Mouse (Mus musculus) lung, adult 10 weeks (tissue): ENCODE measurements around the gene Rwdd1. TPM values are rescaled to one million over a fixed set of nuclear protein-coding genes. Genes with fewer than 3 reads are reported as not detected.

Experiments
- polyA plus RNA-seq: library from polyadenylated mRNA; stranded (reverse); fragments of 350-450 nt; fragmentation: Illumina TruSeq; extraction: RNeasy Lipid Tissue Mini Kit (QIAGEN cat#74804); gene quantifications from one replicate; pipeline ENCODE4 v1.2.3, GENCODE M21; 2014; ENCODE audit warnings: low read depth, low replicate concordance; ENCODE audit not compliant: insufficient read depth

The Rwdd1 gene
- 64.5 TPM for polyA plus RNA-seq

DNA sequence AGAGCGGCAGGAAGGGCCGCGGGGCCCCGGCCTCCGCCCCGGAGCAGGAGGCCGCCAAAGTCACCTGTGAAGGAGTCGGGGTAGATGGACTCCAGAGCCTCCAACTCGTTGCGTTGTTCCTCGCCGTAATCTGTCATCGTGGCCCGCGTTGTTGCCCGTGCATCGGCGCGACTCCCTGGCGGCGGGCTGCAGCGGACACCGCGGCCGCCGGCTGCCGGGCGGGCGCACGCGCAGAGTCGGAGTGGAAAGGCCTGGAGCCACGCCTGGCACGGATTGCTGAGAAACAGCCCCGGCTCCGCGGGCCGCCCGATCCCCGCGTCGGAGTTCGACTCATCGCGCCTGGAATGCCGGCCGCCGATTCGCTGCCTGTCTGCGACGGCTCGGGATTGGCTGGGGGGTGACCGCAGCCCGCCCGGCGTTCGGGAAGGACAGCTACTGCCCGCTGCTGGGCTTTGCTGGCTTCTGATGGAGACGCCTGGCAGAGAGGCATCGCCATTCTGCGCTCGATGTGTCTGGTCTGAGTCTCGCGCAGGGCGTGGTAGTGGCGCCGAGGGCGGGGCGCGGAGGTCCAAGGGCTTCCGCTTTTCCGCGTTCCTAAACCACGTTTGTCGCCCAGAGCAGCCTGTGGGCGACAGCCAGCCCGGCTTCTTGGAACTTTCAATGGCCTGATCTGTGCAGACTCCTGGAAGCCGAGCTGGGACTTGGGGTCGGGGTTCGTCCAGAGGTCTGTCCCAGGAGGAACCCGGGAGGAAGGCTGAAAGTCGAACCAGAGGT is at the start of gene Rwdd1:
Gene Rwdd1 (minus strand): TSS at position 323 of the 774 bp plus-strand sequence.

GRCm38 (mm10) chr10:34044210-34044609 is 24.8 kb upstream of the Rwdd1 start, which contains the start of gene Calhm4:
Gene Calhm4 (minus strand): TSS chr10:34044310.

DNA sequence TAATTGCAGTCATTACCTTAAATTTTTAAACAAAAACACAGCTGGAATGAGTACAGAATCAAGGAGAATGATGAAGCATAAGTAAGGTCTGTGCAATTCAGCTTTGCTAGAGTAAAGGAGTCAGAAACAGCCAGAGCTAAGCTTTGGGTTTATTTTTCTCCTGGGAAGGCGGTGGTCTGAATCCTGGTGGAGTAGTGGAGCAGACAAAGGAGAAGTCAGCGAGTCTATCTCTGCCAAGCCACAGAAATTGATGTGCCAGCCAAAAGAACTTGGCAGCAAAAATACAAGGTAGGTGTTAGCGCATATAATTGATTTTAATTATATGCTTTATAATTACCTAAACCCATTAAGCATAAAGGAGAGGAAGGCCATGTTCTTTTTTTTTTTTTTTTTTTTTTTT is 18.0 kb upstream of the Rwdd1 start, which contains the start of gene Trappc3l:
Gene Trappc3l (plus strand): TSS at position 197 of the 400 bp plus-strand sequence.

DNA sequence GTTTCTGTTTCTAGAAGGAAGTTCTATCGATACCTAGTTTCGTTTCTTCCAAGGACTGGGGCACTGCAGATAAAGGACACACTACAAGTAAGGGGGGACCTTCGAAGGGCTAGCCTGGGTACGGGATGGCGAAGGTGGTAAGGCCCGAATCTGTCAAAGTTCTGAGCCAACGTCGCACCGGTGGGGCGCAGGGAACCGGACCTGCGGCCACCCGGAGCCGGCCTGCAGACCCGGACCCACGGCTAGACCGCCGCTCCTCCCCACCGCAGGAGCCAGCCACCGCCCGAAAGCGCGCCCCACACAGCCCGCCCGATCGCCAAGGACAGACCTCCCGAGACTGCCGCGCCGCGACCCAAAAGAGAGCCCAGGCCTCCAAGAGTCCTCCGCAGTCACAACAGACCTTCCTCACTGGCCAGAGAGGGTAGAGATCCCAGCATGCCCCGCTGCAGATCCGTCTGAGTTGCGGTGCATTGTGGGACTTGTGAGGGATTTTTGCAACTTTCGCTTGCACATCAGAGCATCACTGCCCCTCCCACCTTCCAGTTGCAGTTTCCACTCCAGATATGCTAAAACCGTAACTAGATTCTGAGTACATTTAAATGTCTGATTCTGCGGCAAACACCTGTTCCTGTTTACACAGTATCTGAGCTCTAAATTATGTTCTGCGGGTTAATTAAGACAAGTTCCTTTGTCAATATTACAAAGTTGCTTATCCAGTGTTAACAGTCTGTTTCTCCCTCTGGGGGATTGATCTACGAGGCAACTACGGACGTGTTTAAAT is 68.4 kb downstream of the Rwdd1 start, which contains the start of gene Zup1:
Gene Zup1 (minus strand): TSS at position 467 of the 781 bp plus-strand sequence.

Other genes with a start within 250 kb of the Rwdd1 start
- not detected for gene Sult3a2, start 232.9 kb downstream of the Rwdd1 start, polyA plus RNA-seq
- not detected for gene Sult3a1, start 161.9 kb downstream of the Rwdd1 start, polyA plus RNA-seq
- gene Rsph4a, start 114.5 kb downstream of the Rwdd1 start, polyA plus RNA-seq: 4.5 TPM
- 9.0 TPM for gene Zup1, start 68.4 kb downstream of the Rwdd1 start, polyA plus RNA-seq
- not detected for gene Trappc3l, start 18.0 kb upstream of the Rwdd1 start, polyA plus RNA-seq
- gene Calhm4, start 24.7 kb upstream of the Rwdd1 start, polyA plus RNA-seq: not detected
- 2.4 TPM for gene Calhm5, start 76.9 kb upstream of the Rwdd1 start, polyA plus RNA-seq
- 1.9 TPM for gene Calhm6, start 108.4 kb upstream of the Rwdd1 start, polyA plus RNA-seq
- gene Dse, start 188.1 kb upstream of the Rwdd1 start, polyA plus RNA-seq: 8.7 TPM